Mouse (Mus musculus): ENCODE measurements at regions not wholly inside any gene's neighbourhood (a gene's known extent, or its start where the extent isn't known, plus 50 kb on each side); places are given as distances from the start of the nearest gene placed in this dataset.

GRCm38 (mm10) chr7:136659930-136660329 lies 234.5 kb upstream of the Mgmt start:
- peak; percentile 69 for DNase-seq (ENCODE audit: low read depth, low spot score)

GRCm38 (mm10) chr7:136660401-136660800 lies 234.0 kb upstream of the Mgmt start:
- peak; percentile 59 for DNase-seq (ENCODE audit: low read depth, low spot score)

- DNase-seq (ENCODE audit: low read depth, low spot score), result no peak
These were observed 229.9 kb upstream of the Mgmt start for GRCm38 (mm10) chr7:136664424-136665082.

GRCm38 (mm10) chr7:136665901-136666300 lies 228.5 kb upstream of the Mgmt start:
- DNase-seq (ENCODE audit: low read depth, low spot score), result no peak

- peak; percentile 63 for DNase-seq (ENCODE audit: low read depth, low spot score)
These were observed 227.7 kb upstream of the Mgmt start for GRCm38 (mm10) chr7:136666707-136667106.

- DNase-seq (ENCODE audit: low read depth, low spot score), result no peak
These were observed 223.7 kb upstream of the Mgmt start for GRCm38 (mm10) chr7:136670675-136671074.

GRCm38 (mm10) chr7:136674159-136674558 lies 220.3 kb upstream of the Mgmt start:
- DNase-seq (ENCODE audit: low read depth, low spot score), result no peak

- no peak for DNase-seq (ENCODE audit: low read depth, low spot score)
These were observed 219.4 kb upstream of the Mgmt start for GRCm38 (mm10) chr7:136675041-136675440.

- no peak for DNase-seq (ENCODE audit: low read depth, low spot score)
These were observed 218.3 kb upstream of the Mgmt start for GRCm38 (mm10) chr7:136676104-136676503.

GRCm38 (mm10) chr7:136676987-136677545 lies 217.3 kb upstream of the Mgmt start:
- no peak for DNase-seq (ENCODE audit: low read depth, low spot score)

- no peak for DNase-seq (ENCODE audit: low read depth, low spot score)
These were observed 204.8 kb upstream of the Mgmt start for GRCm38 (mm10) chr7:136689579-136689978.

GRCm38 (mm10) chr7:136706246-136706645 lies 188.2 kb upstream of the Mgmt start:
- no peak for DNase-seq (ENCODE audit: low read depth, low spot score)

GRCm38 (mm10) chr7:136707200-136708003 lies 187.0 kb upstream of the Mgmt start:
- DNase-seq (ENCODE audit: low read depth, low spot score), result no peak

GRCm38 (mm10) chr7:136708004-136708435 lies 186.4 kb upstream of the Mgmt start:
- no peak for DNase-seq (ENCODE audit: low read depth, low spot score)

GRCm38 (mm10) chr7:136710653-136711052 lies 183.8 kb upstream of the Mgmt start:
- no peak for DNase-seq (ENCODE audit: low read depth, low spot score)

- no peak for DNase-seq (ENCODE audit: low read depth, low spot score)
These were observed 181.3 kb upstream of the Mgmt start for GRCm38 (mm10) chr7:136712962-136713640.

- no peak for DNase-seq (ENCODE audit: low read depth, low spot score)
These were observed 166.6 kb upstream of the Mgmt start for GRCm38 (mm10) chr7:136727628-136728402.

GRCm38 (mm10) chr7:136742171-136742570 lies 152.2 kb upstream of the Mgmt start:
- DNase-seq (ENCODE audit: low read depth, low spot score), result no peak

GRCm38 (mm10) chr7:136745412-136745811 lies 149.0 kb upstream of the Mgmt start:
- no peak for DNase-seq (ENCODE audit: low read depth, low spot score)

GRCm38 (mm10) chr7:136751477-136751876 lies 142.9 kb upstream of the Mgmt start:
- no peak for DNase-seq (ENCODE audit: low read depth, low spot score)

GRCm38 (mm10) chr7:136754821-136755220 lies 139.6 kb upstream of the Mgmt start:
- no peak for DNase-seq (ENCODE audit: low read depth, low spot score)
